Mouse (Mus musculus): ENCODE data around the gene Ndc80. TPM values are rescaled to one million over a fixed set of nuclear protein-coding genes. Genes with fewer than 3 reads are reported as not detected.

Gene Ndc80
- total and polyA plus RNA-seq, 2 experiments from 2014 or later, result 0.44 to 2.8 TPM

DNA sequence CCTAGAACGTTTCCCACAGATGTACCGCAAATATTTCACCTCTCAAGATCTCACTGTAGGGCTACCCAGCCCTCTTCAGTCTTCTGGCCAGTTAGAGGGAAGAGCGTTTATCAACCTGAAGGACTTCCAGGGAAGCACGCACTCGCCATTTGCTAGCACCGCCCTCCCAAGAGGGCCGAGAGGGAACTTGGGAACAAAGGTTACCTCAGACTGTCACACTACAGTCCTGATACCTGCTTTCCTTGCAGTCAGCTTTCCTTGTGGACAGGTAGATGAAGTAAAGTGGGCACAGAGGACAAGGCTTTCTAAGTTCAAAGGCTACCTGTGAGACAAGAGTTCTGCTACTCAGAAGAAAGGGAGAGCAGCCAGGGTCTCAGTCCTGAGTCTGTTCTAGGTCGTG is 19.8 kb downstream of the Ndc80 start:
- no peak for ATAC-seq (ENCODE audit: low FRiP score)
- Histone ChIP-seq H3K9me3 (ENCODE audit: low read length) (no peaks in the 10 kb centered on the region), H3K27ac (ENCODE audit: low read depth, low read length) (no peak overlapping the region), H3K36me3 (ENCODE audit: insufficient read depth, low read length) (no peaks in the 10 kb centered on the region), H3K4me2 (ENCODE audit: low read depth, low read length, poor library complexity, severe bottlenecking) (no peak overlapping the region), H3K4me3 (ENCODE audit: low read depth, low read length) (no peak overlapping the region), H3K9ac (replicated peaks; ENCODE audit: low read length, poor library complexity, severe bottlenecking) (no peak overlapping the region), H3K27me3 (ENCODE audit: insufficient read depth, low read length) (no peaks in the 10 kb centered on the region), H3K4me1 (ENCODE audit: insufficient read depth, low read length) (no peaks in the 10 kb centered on the region)
- 93% methylated on average over 8 of the region's 8 CpGs for WGBS
- no peak for DNase-seq (ENCODE audit: low spot score)
- TF ChIP-seq CTCF (IDR thresholded peaks at IDR 0.05), result no peak

GRCm38 (mm10) chr17:71495784-71496183 is 30.9 kb downstream of the Ndc80 start:
- H3K27ac ChIP-seq (ENCODE audit: low read depth, low read length), result no peak overlapping the region
- H3K9ac ChIP-seq (replicated peaks; ENCODE audit: low read length, poor library complexity, severe bottlenecking), result no peak overlapping the region
- no peaks in the 10 kb centered on the region for H3K36me3 ChIP-seq (ENCODE audit: insufficient read depth, low read length)
- no peaks in the 10 kb centered on the region for H3K27me3 ChIP-seq (ENCODE audit: insufficient read depth, low read length)
- H3K4me3 ChIP-seq (ENCODE audit: low read depth, low read length), result no peak overlapping the region
- ATAC-seq (ENCODE audit: low FRiP score) (no peak), DNase-seq (ENCODE audit: low spot score) (no peak)
- H3K4me2 ChIP-seq (ENCODE audit: low read depth, low read length, poor library complexity, severe bottlenecking), result no peak overlapping the region
- WGBS, result 92% methylated on average over 4 of the region's 4 CpGs
- H3K9me3 ChIP-seq (ENCODE audit: low read length), result no peaks in the 10 kb centered on the region
- TF ChIP-seq CTCF (IDR thresholded peaks at IDR 0.05), result no peak
- no peaks in the 10 kb centered on the region for H3K4me1 ChIP-seq (ENCODE audit: insufficient read depth, low read length)

DNA sequence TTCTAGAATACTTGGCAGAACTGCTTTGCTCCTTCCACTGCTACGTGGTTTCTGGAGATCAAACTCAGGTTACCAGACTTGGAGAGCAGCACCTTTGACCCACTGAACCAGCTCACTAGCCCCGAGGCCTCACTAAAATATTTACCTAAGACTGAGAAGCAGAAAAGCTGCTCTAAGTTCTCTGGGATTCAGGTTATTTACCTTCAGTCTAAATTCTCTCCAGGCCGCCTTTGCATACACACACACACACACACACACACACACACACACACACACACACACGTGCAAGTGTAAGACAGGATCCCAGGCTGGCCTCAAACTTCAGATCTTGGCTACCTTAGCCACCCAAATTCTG is 35.3 kb downstream of the Ndc80 start:
- Histone ChIP-seq H3K9ac (replicated peaks; ENCODE audit: low read length, poor library complexity, severe bottlenecking) (no peak overlapping the region), H3K27me3 (ENCODE audit: insufficient read depth, low read length) (no peaks in the 10 kb centered on the region), H3K9me3 (ENCODE audit: low read length) (no peaks in the 10 kb centered on the region), H3K4me1 (ENCODE audit: insufficient read depth, low read length) (no peaks in the 10 kb centered on the region), H3K27ac (ENCODE audit: low read depth, low read length) (no peak overlapping the region), H3K4me2 (ENCODE audit: low read depth, low read length, poor library complexity, severe bottlenecking) (no peak overlapping the region), H3K36me3 (ENCODE audit: insufficient read depth, low read length) (no peaks in the 10 kb centered on the region), H3K4me3 (ENCODE audit: low read depth, low read length) (no peak overlapping the region)
- DNase-seq (ENCODE audit: low spot score), result no peak
- TF ChIP-seq CTCF (IDR thresholded peaks at IDR 0.05), result no peak
- 73% methylated on average over 4 of the region's 4 CpGs for WGBS
- no peak for ATAC-seq (ENCODE audit: low FRiP score)

DNA sequence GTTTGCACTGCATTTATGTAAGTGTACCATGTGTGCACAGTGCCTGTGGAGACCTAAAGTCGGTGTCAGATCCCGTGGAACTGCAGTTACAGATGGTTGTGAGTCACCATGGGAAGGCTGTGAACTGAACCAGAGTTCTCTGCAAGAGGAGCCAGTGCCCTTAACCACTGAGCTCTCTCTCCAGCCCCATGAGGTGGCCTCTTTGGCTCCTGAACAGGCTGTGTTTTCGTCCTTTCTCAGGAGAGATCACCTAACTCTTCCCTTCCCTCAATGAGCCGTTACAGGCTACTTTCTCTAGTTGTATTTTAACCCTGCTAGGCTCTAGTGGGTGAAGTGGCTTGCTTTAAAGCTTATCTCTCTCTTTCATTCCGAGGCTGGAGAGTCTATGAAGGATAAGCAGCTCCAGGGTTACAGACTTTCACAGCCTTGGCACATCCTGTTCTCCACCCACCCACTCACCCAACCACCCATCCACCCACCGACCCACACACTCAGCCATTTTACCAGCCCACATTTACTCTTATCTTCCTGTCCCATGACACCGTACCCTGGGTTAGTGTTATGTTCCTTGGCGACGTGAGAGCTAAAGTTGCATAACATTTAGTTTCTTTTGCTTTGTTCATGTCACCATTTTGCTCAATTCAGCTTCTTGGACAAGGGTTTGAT is 35.9 kb downstream of the Ndc80 start:
- Histone ChIP-seq H3K4me2 (ENCODE audit: low read depth, low read length, poor library complexity, severe bottlenecking) (no peak overlapping the region), H3K9ac (replicated peaks; ENCODE audit: low read length, poor library complexity, severe bottlenecking) (no peak overlapping the region), H3K36me3 (ENCODE audit: insufficient read depth, low read length) (no peaks in the 10 kb centered on the region), H3K4me1 (ENCODE audit: insufficient read depth, low read length) (no peaks in the 10 kb centered on the region), H3K27me3 (ENCODE audit: insufficient read depth, low read length) (no peaks in the 10 kb centered on the region), H3K9me3 (ENCODE audit: low read length) (no peaks in the 10 kb centered on the region), H3K27ac (ENCODE audit: low read depth, low read length) (no peak overlapping the region), H3K4me3 (ENCODE audit: low read depth, low read length) (no peak overlapping the region)
- no peak for TF ChIP-seq CTCF (IDR thresholded peaks at IDR 0.05)
- ATAC-seq (ENCODE audit: low FRiP score) (no peak), DNase-seq (ENCODE audit: low spot score) (no peak)
- WGBS, result 85% methylated on average over 9 of the region's 9 CpGs

GRCm38 (mm10) chr17:71489703-71490461 is 36.8 kb downstream of the Ndc80 start:
- no peaks in the 10 kb centered on the region for H3K4me1 ChIP-seq (ENCODE audit: insufficient read depth, low read length)

GRCm38 (mm10) chr17:71486231-71486851 is 40.3 kb downstream of the Ndc80 start:
- 52% methylated on average over 8 of the region's 8 CpGs for WGBS
- Histone ChIP-seq H3K9me3 (ENCODE audit: low read length) (no peaks in the 10 kb centered on the region), H3K9ac (replicated peaks; ENCODE audit: low read length, poor library complexity, severe bottlenecking) (no peak overlapping the region), H3K4me3 (ENCODE audit: low read depth, low read length) (no peak overlapping the region), H3K4me1 (ENCODE audit: insufficient read depth, low read length) (no peaks in the 10 kb centered on the region), H3K27ac (ENCODE audit: low read depth, low read length) (no peak overlapping the region; the same call in 1 of the 2 replicates), H3K27me3 (ENCODE audit: insufficient read depth, low read length) (no peaks in the 10 kb centered on the region), H3K36me3 (ENCODE audit: insufficient read depth, low read length) (no peaks in the 10 kb centered on the region), H3K4me2 (ENCODE audit: low read depth, low read length, poor library complexity, severe bottlenecking) (no peak overlapping the region)
- DNase-seq (ENCODE audit: low spot score) (no peak), ATAC-seq (ENCODE audit: low FRiP score) (no peak)
- TF ChIP-seq CTCF (IDR thresholded peaks at IDR 0.05), result no peak

More at GRCm38 (mm10) chr17:71489703-71490461, 36.8 kb downstream of the Ndc80 start:
- ATAC-seq (ENCODE audit: low FRiP score) (no peak), DNase-seq (ENCODE audit: low spot score) (no peak)
- TF ChIP-seq CTCF (IDR thresholded peaks at IDR 0.05), result no peak
- H3K27ac ChIP-seq (ENCODE audit: low read depth, low read length), result no peak overlapping the region
- 83% methylated on average over 9 of the region's 9 CpGs for WGBS
- no peak overlapping the region for H3K4me3 ChIP-seq (ENCODE audit: low read depth, low read length)
- no peak overlapping the region for H3K9ac ChIP-seq (replicated peaks; ENCODE audit: low read length, poor library complexity, severe bottlenecking)
- H3K36me3 ChIP-seq (ENCODE audit: insufficient read depth, low read length), result no peaks in the 10 kb centered on the region
- no peaks in the 10 kb centered on the region for H3K9me3 ChIP-seq (ENCODE audit: low read length)
- no peak overlapping the region for H3K4me2 ChIP-seq (ENCODE audit: low read depth, low read length, poor library complexity, severe bottlenecking)
- H3K27me3 ChIP-seq (ENCODE audit: insufficient read depth, low read length), result no peaks in the 10 kb centered on the region

All from midbrain, postnatal 0 days (tissue).